Mouse (Mus musculus): ENCODE measurements around the gene Eif1ad.

DNA sequence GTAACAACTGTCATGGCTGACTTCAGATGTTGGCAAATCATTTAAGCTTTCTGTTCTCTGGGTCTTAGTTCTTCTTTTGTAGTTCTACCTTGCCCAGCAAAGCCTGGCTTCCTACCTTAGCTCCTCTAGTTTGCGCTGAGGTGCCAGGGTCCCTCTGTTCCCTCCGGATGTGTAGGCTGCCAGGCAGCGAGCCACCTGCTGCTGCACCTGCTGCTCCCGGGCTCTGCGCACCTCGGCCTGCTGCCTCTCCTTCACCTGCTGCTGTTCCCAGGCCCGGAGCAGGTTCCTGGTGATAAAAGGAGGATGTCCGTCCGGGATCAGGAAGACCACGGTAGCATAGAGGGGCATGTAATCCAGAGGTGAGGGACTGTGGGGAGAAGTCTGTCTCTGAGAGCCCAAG, 27.6 kb downstream of the Eif1ad start:
- no peak for TF ChIP-seq CTCF (IDR thresholded peaks at IDR 0.05; ENCODE audit: low read depth)
- TF ChIP-seq EP300 (IDR thresholded peaks at IDR 0.05; ENCODE audit: low read depth) = no peak

All from heart, postnatal 0 days (tissue).